ENCODE assay signal across 31 mouse cellular contexts in the genomic region with DNA sequence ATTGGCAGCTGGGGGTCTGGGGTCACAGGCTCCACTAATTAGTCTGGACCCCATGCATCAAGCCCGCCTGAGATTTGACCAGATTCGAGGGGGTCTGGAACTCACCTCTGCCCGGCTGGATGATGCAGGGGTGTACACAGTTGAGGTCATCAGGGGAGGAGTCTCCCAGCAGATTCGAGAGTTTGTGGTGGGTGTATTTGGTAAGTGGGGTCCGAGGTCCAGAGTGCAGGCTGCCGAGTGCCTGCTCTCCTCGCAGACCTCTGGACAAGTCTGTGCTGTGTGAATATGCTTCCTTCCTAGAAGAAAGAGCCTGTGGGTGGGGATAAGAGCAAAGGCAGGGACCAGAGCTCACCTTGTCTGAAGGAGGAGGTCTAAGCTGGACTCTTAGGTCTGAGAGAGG. TPM values are rescaled to one million over a fixed set of nuclear protein-coding genes. Genes with fewer than 3 reads are reported as not detected.
DNase-seq lines count a peak whose midpoint lies in the region; ATAC-seq and TF ChIP-seq lines count a peak whose summit lies in the region.
"Had no signal": no experiment of that assay in that cellular context is flagged by ENCODE, and none has a peak within 500 bp of the region (broad histone marks: within the 10 kb centered on the region; RNA-seq: fewer than 3 reads in every experiment).

No protein-coding gene starts in this region.

- no peak for TF ChIP-seq CTCF in liver, postnatal 0 days (IDR thresholded peaks at IDR 0.05; ENCODE audit: low read depth)
- TF ChIP-seq CTCF in stomach, postnatal 0 days (IDR thresholded peaks at IDR 0.05; ENCODE audit: low read depth) = no peak

- no peak overlapping the region for H3K27ac ChIP-seq in kidney, embryonic 14.5 days (ENCODE audit: low read depth, low read length)
- H3K27ac ChIP-seq in kidney, embryonic 15.5 days = no peak overlapping the region
- H3K27ac ChIP-seq in liver, postnatal 0 days (ENCODE audit: low read depth) = no peak overlapping the region
- no peak overlapping the region for H3K27ac ChIP-seq in liver, embryonic 11.5 days (ENCODE audit: low read depth, low read length)
- H3K27ac ChIP-seq in stomach, postnatal 0 days (replicated peaks) = no peak overlapping the region
- H3K27ac ChIP-seq: embryonic facial prominence, embryonic 13.5 days; embryonic facial prominence, embryonic 15.5 days; forebrain, embryonic 10.5 days; forebrain, embryonic 12.5 days had no signal

- no peaks in the 10 kb centered on the region for H3K9me3 ChIP-seq in kidney, embryonic 14.5 days (ENCODE audit: control insufficient read depth, low read length)
- no peaks in the 10 kb centered on the region for H3K9me3 ChIP-seq in kidney, embryonic 15.5 days (replicated peaks)
- H3K9me3 ChIP-seq in liver, postnatal 0 days (ENCODE audit: low read length) = no peaks in the 10 kb centered on the region
- no peaks in the 10 kb centered on the region for H3K9me3 ChIP-seq in liver, embryonic 11.5 days (ENCODE audit: control insufficient read depth, low read length)
- no peaks in the 10 kb centered on the region for H3K9me3 ChIP-seq in stomach, postnatal 0 days (ENCODE audit: control insufficient read depth, low read length)
- H3K9me3 ChIP-seq: embryonic facial prominence, embryonic 13.5 days; embryonic facial prominence, embryonic 15.5 days; forebrain, embryonic 10.5 days; forebrain, embryonic 12.5 days had no signal

- H3K4me1 ChIP-seq in kidney, embryonic 14.5 days (ENCODE audit: control insufficient read depth, insufficient read depth, low read length) = no peaks in the 10 kb centered on the region
- H3K4me1 ChIP-seq in kidney, embryonic 15.5 days = peaks cover 16% of the 10 kb centered on the region
- peaks cover 16% of the 10 kb centered on the region for H3K4me1 ChIP-seq in liver, postnatal 0 days (ENCODE audit: insufficient read depth)
- H3K4me1 ChIP-seq in liver, embryonic 11.5 days (replicated peaks; ENCODE audit: control insufficient read depth, insufficient read depth, low read length) = peaks cover 3% of the 10 kb centered on the region
- H3K4me1 ChIP-seq in stomach, postnatal 0 days (replicated peaks; ENCODE audit: control insufficient read depth, insufficient read depth) = 0 out of 2 replicates have a peak, but pooled peaks cover 2% of the 10 kb centered on the region

- H3K4me2 ChIP-seq in kidney, embryonic 14.5 days (replicated peaks; ENCODE audit: low read depth, low read length) = no peak overlapping the region
- H3K4me2 ChIP-seq in kidney, embryonic 15.5 days = no peak overlapping the region
- no peak overlapping the region for H3K4me2 ChIP-seq in liver, postnatal 0 days (ENCODE audit: low read depth, low read length)
- no peak overlapping the region for H3K4me2 ChIP-seq in liver, embryonic 11.5 days
- no peak overlapping the region for H3K4me2 ChIP-seq in stomach, postnatal 0 days (replicated peaks; ENCODE audit: low read depth)

- TF ChIP-seq EP300 in liver, postnatal 0 days (IDR thresholded peaks at IDR 0.05; ENCODE audit: low read depth) = no peak
- TF ChIP-seq EP300 in stomach, postnatal 0 days (optimal IDR thresholded peaks at IDR 0.05) = no peak

- WGBS in kidney, embryonic 14.5 days = 83% methylated on average over 7 of the region's 7 CpGs
- 85% methylated on average over 7 of the region's 7 CpGs for WGBS in kidney, embryonic 15.5 days
- WGBS in liver, postnatal 0 days (ENCODE audit: insufficient replicate concordance) = 56% methylated on average over 7 of the region's 7 CpGs
- WGBS in liver, embryonic 11.5 days = 64% methylated on average over 7 of the region's 7 CpGs
- 73% methylated on average over 7 of the region's 7 CpGs for WGBS in stomach, postnatal 0 days

- H3K4me3 ChIP-seq in kidney, embryonic 14.5 days (ENCODE audit: low read length) = no peak overlapping the region
- H3K4me3 ChIP-seq in kidney, embryonic 15.5 days (replicated peaks) = no peak overlapping the region
- H3K4me3 ChIP-seq in liver, postnatal 0 days (ENCODE audit: low read depth, low read length) = no peak overlapping the region
- no peak overlapping the region for H3K4me3 ChIP-seq in liver, embryonic 11.5 days (ENCODE audit: low read depth, low read length)
- no peak overlapping the region for H3K4me3 ChIP-seq in stomach, postnatal 0 days (ENCODE audit: low read depth, low read length)

- no peaks in the 10 kb centered on the region for H3K27me3 ChIP-seq in kidney, embryonic 14.5 days (ENCODE audit: control insufficient read depth, insufficient read depth, low read length)
- H3K27me3 ChIP-seq in kidney, embryonic 15.5 days = 0 out of 2 replicates have a peak, but pooled peaks cover 14% of the 10 kb centered on the region
- H3K27me3 ChIP-seq in liver, postnatal 0 days (ENCODE audit: insufficient read depth, low read length) = no peaks in the 10 kb centered on the region
- peaks cover 4% of the 10 kb centered on the region for H3K27me3 ChIP-seq in liver, embryonic 11.5 days (replicated peaks; ENCODE audit: control insufficient read depth, insufficient read depth, low read length)
- H3K27me3 ChIP-seq in stomach, postnatal 0 days (ENCODE audit: control insufficient read depth, insufficient read depth, low read length) = no peaks in the 10 kb centered on the region

- peak; percentile 54 for DNase-seq in kidney, adult 11 months
- DNase-seq in kidney, adult 9 months = peak; percentile 44
- DNase-seq in liver, postnatal 0 days = no peak
- no peak for DNase-seq in liver, embryonic 11.5 days (ENCODE audit: low spot score)
- DNase-seq in stomach, postnatal 0 days (ENCODE audit: low spot score) = no peak
- no peak for DNase-seq in gastrocnemius, postnatal 25 days
- DNase-seq: adrenal gland, adult 2 months; adrenal gland, postnatal 10 days; adrenal gland, postnatal 25 days; cerebellum, adult 11 months; cerebellum, adult 18-20 months; cerebellum, adult 8-10 months; cerebellum, adult 9-11 months; cerebellum, postnatal 14 days; cerebellum, postnatal 36 days; embryo, embryonic 11 days had no signal

- H3K9ac ChIP-seq in kidney, embryonic 14.5 days (ENCODE audit: low read depth, low read length) = no peak overlapping the region
- H3K9ac ChIP-seq in kidney, embryonic 15.5 days = no peak overlapping the region
- H3K9ac ChIP-seq in liver, postnatal 0 days (replicated peaks) = 0 out of 2 replicates have a peak overlapping the region, but pooled peaks have one; percentile 2
- H3K9ac ChIP-seq in liver, embryonic 11.5 days (ENCODE audit: low read depth, low read length) = no peak overlapping the region
- H3K9ac ChIP-seq in stomach, postnatal 0 days (ENCODE audit: low read length) = 0 out of 2 replicates have a peak overlapping the region, but pooled peaks have one; percentile 23
- H3K9ac ChIP-seq: embryonic facial prominence, embryonic 15.5 days had no signal

- ATAC-seq in kidney, embryonic 14.5 days (ENCODE audit: low FRiP score, low TSS enrichment) = no peak
- no peak for ATAC-seq in kidney, embryonic 15.5 days (replicated peaks; ENCODE audit: low FRiP score)
- no peak for ATAC-seq in liver, postnatal 0 days
- ATAC-seq in liver, embryonic 11.5 days (replicated peaks; ENCODE audit: low FRiP score) = no peak
- no peak for ATAC-seq in stomach, postnatal 0 days (ENCODE audit: low FRiP score, low TSS enrichment)

- H3K36me3 ChIP-seq in kidney, embryonic 14.5 days (ENCODE audit: control insufficient read depth, insufficient read depth, low read length) = no peaks in the 10 kb centered on the region
- no peaks in the 10 kb centered on the region for H3K36me3 ChIP-seq in kidney, embryonic 15.5 days
- H3K36me3 ChIP-seq in liver, postnatal 0 days (replicated peaks; ENCODE audit: insufficient read depth, low read length) = no peaks in the 10 kb centered on the region
- H3K36me3 ChIP-seq in liver, embryonic 11.5 days (ENCODE audit: control insufficient read depth, insufficient read depth, low read length) = no peaks in the 10 kb centered on the region
- no peaks in the 10 kb centered on the region for H3K36me3 ChIP-seq in stomach, postnatal 0 days (ENCODE audit: control insufficient read depth, insufficient read depth, low read length)
- H3K36me3 ChIP-seq: embryonic facial prominence, embryonic 13.5 days; embryonic facial prominence, embryonic 15.5 days; forebrain, embryonic 10.5 days; forebrain, embryonic 12.5 days had no signal

RNA-seq across cellular contexts. Expression of gene Vsig10l, which starts 1.0 kb away (rescaled TPM):
- polyA plus RNA-seq in kidney, embryonic 14.5 days (2014; fragmentation: Nextera tagmentation; extraction: Ambion mirVana) = 2.9 and 3.6 TPM in 2 replicates
- polyA plus RNA-seq in kidney, embryonic 15.5 days (2015; fragmentation: Nextera tagmentation; extraction: Ambion mirVana) = 4.6 and 5.4 TPM in 2 replicates
- polyA plus RNA-seq in liver, postnatal 0 days (2015; fragmentation: Nextera tagmentation; extraction: Ambion mirVana) = 0.70 and 1.4 TPM in 2 replicates
- polyA plus RNA-seq in liver, embryonic 11.5 days (2014; fragmentation: Nextera tagmentation; extraction: Ambion mirVana) = 1.1 and 1.9 TPM in 2 replicates
- 36.1 and 40.5 TPM in 2 replicates for polyA plus RNA-seq in stomach, postnatal 0 days (2015; fragmentation: Nextera tagmentation; extraction: Ambion mirVana)
- 1 to 10 TPM in 1 of 2 experiments, under 1 TPM in 1; 0.79 to 1.2 TPM for total RNA-seq in gastrocnemius, postnatal 25 days (2021)

RNA-seq across cellular contexts. Expression of gene Gm45233, which starts 20.0 kb away (rescaled TPM):
- 0.27 TPM in 1 of 2 replicates, not detected in the other for polyA plus RNA-seq in kidney, embryonic 14.5 days (2014; fragmentation: Nextera tagmentation; extraction: Ambion mirVana)
- polyA plus RNA-seq in kidney, embryonic 15.5 days (2015; fragmentation: Nextera tagmentation; extraction: Ambion mirVana) = 0.35 and 0.66 TPM in 2 replicates
- 0.25 TPM in 1 of 2 replicates, not detected in the other for polyA plus RNA-seq in liver, postnatal 0 days (2015; fragmentation: Nextera tagmentation; extraction: Ambion mirVana)
- polyA plus RNA-seq in liver, embryonic 11.5 days (2014; fragmentation: Nextera tagmentation; extraction: Ambion mirVana) = 0.37 TPM in 1 of 2 replicates, not detected in the other
- polyA plus RNA-seq in stomach, postnatal 0 days (2015; fragmentation: Nextera tagmentation; extraction: Ambion mirVana) = 0.34 and 0.46 TPM in 2 replicates
- total RNA-seq in gastrocnemius, postnatal 25 days (2021) = under 1 TPM; 0.46 to 0.62 TPM
- total RNA-seq: ES-E14, MEL had no signal
- polyA plus RNA-seq: embryonic facial prominence, embryonic 11.5 days; erythroblast, embryonic 14.5 days; forebrain, embryonic 14.5 days had no signal

RNA-seq across cellular contexts. Expression of gene Etfb, which starts 20.1 kb away (rescaled TPM):
- 323 and 358 TPM in 2 replicates for polyA plus RNA-seq in kidney, embryonic 14.5 days (2014; fragmentation: Nextera tagmentation; extraction: Ambion mirVana)
- polyA plus RNA-seq in kidney, embryonic 15.5 days (2015; fragmentation: Nextera tagmentation; extraction: Ambion mirVana) = 348 and 355 TPM in 2 replicates
- polyA plus RNA-seq in liver, postnatal 0 days (2015; fragmentation: Nextera tagmentation; extraction: Ambion mirVana) = 759 and 760 TPM in 2 replicates
- 369 and 378 TPM in 2 replicates for polyA plus RNA-seq in liver, embryonic 11.5 days (2014; fragmentation: Nextera tagmentation; extraction: Ambion mirVana)
- polyA plus RNA-seq in stomach, postnatal 0 days (2015; fragmentation: Nextera tagmentation; extraction: Ambion mirVana) = 513 and 521 TPM in 2 replicates
- total RNA-seq in gastrocnemius, postnatal 25 days (2021) = 100 to 1,000 TPM; 310 to 323 TPM

RNA-seq across cellular contexts. Expression of gene Cldnd2, which starts 23.4 kb away (rescaled TPM):
- polyA plus RNA-seq in kidney, embryonic 14.5 days (2014; fragmentation: Nextera tagmentation; extraction: Ambion mirVana) = not detected in 2 replicates
- not detected in 2 replicates for polyA plus RNA-seq in kidney, embryonic 15.5 days (2015; fragmentation: Nextera tagmentation; extraction: Ambion mirVana)
- 0.22 TPM in 1 of 2 replicates, not detected in the other for polyA plus RNA-seq in liver, postnatal 0 days (2015; fragmentation: Nextera tagmentation; extraction: Ambion mirVana)
- polyA plus RNA-seq in liver, embryonic 11.5 days (2014; fragmentation: Nextera tagmentation; extraction: Ambion mirVana) = not detected in 2 replicates
- not detected in 2 replicates for polyA plus RNA-seq in stomach, postnatal 0 days (2015; fragmentation: Nextera tagmentation; extraction: Ambion mirVana)
- total RNA-seq in gastrocnemius, postnatal 25 days (2021) = not detected
- total RNA-seq: adrenal gland, adult 2 months; adrenal gland, postnatal 10 days; adrenal gland, postnatal 25 days; adrenal gland, postnatal 4 days; ES-E14; MEL had no signal
- polyA plus RNA-seq: adrenal gland, adult 2 months; brain, embryonic 14.5 days; C2C12; embryonic facial prominence, embryonic 11.5 days; embryonic facial prominence, embryonic 13.5 days; embryonic facial prominence, embryonic 15.5 days; erythroblast, embryonic 14.5 days; forebrain, embryonic 10.5 days; forebrain, embryonic 12.5 days; forebrain, embryonic 14.5 days had no signal

RNA-seq across cellular contexts. Expression of gene Iglon5, which starts 25.9 kb away (rescaled TPM):
- 0.72 and 0.84 TPM in 2 replicates for polyA plus RNA-seq in kidney, embryonic 14.5 days (2014; fragmentation: Nextera tagmentation; extraction: Ambion mirVana)
- 0.40 and 0.45 TPM in 2 replicates for polyA plus RNA-seq in kidney, embryonic 15.5 days (2015; fragmentation: Nextera tagmentation; extraction: Ambion mirVana)
- not detected in 2 replicates for polyA plus RNA-seq in liver, postnatal 0 days (2015; fragmentation: Nextera tagmentation; extraction: Ambion mirVana)
- polyA plus RNA-seq in liver, embryonic 11.5 days (2014; fragmentation: Nextera tagmentation; extraction: Ambion mirVana) = 0.16 and 0.25 TPM in 2 replicates
- 0.34 and 0.35 TPM in 2 replicates for polyA plus RNA-seq in stomach, postnatal 0 days (2015; fragmentation: Nextera tagmentation; extraction: Ambion mirVana)
- total RNA-seq in gastrocnemius, postnatal 25 days (2021) = under 1 TPM; 0.31 to 0.32 TPM
- total RNA-seq: common myeloid progenitor, adult 5-6 weeks; MEL had no signal
- polyA plus RNA-seq: erythroblast, embryonic 14.5 days had no signal

Comparison
In these comparisons a context has a peak if more than half of its experiments do, and no peak if none do; other contexts are left out.
1. H3K9ac ChIP-seq: peak in liver, postnatal 0 days (single experiment) and stomach, postnatal 0 days (single experiment); none in kidney, embryonic 14.5 days (single experiment), kidney, embryonic 15.5 days (single experiment) and liver, embryonic 11.5 days (single experiment).
2. DNase-seq: peak in kidney, adult 11 months (single experiment) and kidney, adult 9 months (single experiment); none in liver, postnatal 0 days (single experiment), liver, embryonic 11.5 days (single experiment), stomach, postnatal 0 days (single experiment) and gastrocnemius, postnatal 25 days (single experiment).